Mouse (Mus musculus): ENCODE measurements around the gene Atxn1. TPM values are rescaled to one million over a fixed set of nuclear protein-coding genes. Genes with fewer than 3 reads are reported as not detected.

The Atxn1 gene
- polyA plus RNA-seq, 1 experiment = 23.0 TPM

GRCm38 (mm10) chr13:45964331-45964852 lies 416 bp downstream of the Atxn1 start:
- H3K4me3 ChIP-seq (ENCODE audit: insufficient read depth, low read length) = peak overlapping the region; percentile 97
- peak overlapping the region; percentile 88 for H3K27ac ChIP-seq (ENCODE audit: insufficient read depth, low read depth, low read length)
- peaks cover 20% of the 10 kb centered on the region for H3K4me1 ChIP-seq (ENCODE audit: control insufficient read depth, insufficient read depth, low read length)
- TF ChIP-seq POLR2A (IDR thresholded peaks at IDR 0.05; ENCODE audit: borderline replicate concordance, low read depth, low read length) (no peak), CTCF (IDR thresholded peaks at IDR 0.05; ENCODE audit: low read depth, low read length) (no peak)

- peak overlapping the region; percentile 97 for H3K4me3 ChIP-seq (ENCODE audit: insufficient read depth, low read length)
- peaks cover 20% of the 10 kb centered on the region for H3K4me1 ChIP-seq (ENCODE audit: control insufficient read depth, insufficient read depth, low read length)
- TF ChIP-seq POLR2A (IDR thresholded peaks at IDR 0.05; ENCODE audit: borderline replicate concordance, low read depth, low read length) (no peak), CTCF (IDR thresholded peaks at IDR 0.05; ENCODE audit: low read depth, low read length) (no peak)
- H3K27ac ChIP-seq (ENCODE audit: insufficient read depth, low read depth, low read length) = peak overlapping the region; percentile 88
Observed at GRCm38 (mm10) chr13:45963497-45964330, 1.1 kb downstream of the Atxn1 start.

DNA sequence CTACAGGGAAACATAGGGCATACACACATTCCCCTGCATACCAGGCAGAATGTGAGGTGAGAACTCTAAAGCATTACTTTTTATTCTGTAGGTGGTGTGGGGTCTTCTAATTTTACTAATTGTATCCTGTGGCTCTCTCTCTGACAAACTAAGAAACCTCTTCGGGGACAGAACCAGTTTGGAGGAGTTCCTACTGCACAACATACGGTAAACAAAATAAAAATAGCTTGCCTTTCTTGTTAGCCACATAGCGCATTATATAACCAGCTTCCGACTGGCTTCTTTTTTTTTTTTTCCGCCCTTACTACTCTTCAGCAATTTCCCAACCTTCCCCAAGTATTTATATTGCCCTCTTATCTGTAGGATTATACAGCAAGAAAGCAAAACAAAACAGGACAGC lies 2.0 kb downstream of the Atxn1 start:
- Histone ChIP-seq H3K4me1 (ENCODE audit: control insufficient read depth, insufficient read depth, low read length) (peaks cover 14% of the 10 kb centered on the region), H3K27ac (ENCODE audit: insufficient read depth, low read depth, low read length) (no peak overlapping the region), H3K4me3 (ENCODE audit: insufficient read depth, low read length) (peak overlapping the region; percentile 97)
- TF ChIP-seq POLR2A (IDR thresholded peaks at IDR 0.05; ENCODE audit: borderline replicate concordance, low read depth, low read length) (no peak), CTCF (IDR thresholded peaks at IDR 0.05; ENCODE audit: low read depth, low read length) (no peak)

GRCm38 (mm10) chr13:45961871-45962630 lies 2.8 kb downstream of the Atxn1 start:
- no peak overlapping the region for H3K4me3 ChIP-seq (ENCODE audit: insufficient read depth, low read length)
- peaks cover 11% of the 10 kb centered on the region for H3K4me1 ChIP-seq (ENCODE audit: control insufficient read depth, insufficient read depth, low read length)
- H3K27ac ChIP-seq (ENCODE audit: insufficient read depth, low read depth, low read length) = no peak overlapping the region
- TF ChIP-seq POLR2A (IDR thresholded peaks at IDR 0.05; ENCODE audit: borderline replicate concordance, low read depth, low read length) (no peak), CTCF (IDR thresholded peaks at IDR 0.05; ENCODE audit: low read depth, low read length) (no peak)

- H3K27ac ChIP-seq (ENCODE audit: insufficient read depth, low read depth, low read length) = no peak overlapping the region
- H3K4me3 ChIP-seq (ENCODE audit: insufficient read depth, low read length) = no peak overlapping the region
- no peak for TF ChIP-seq POLR2A (IDR thresholded peaks at IDR 0.05; ENCODE audit: borderline replicate concordance, low read depth, low read length)
- H3K4me1 ChIP-seq (ENCODE audit: control insufficient read depth, insufficient read depth, low read length) = peaks cover 18% of the 10 kb centered on the region
Observed at GRCm38 (mm10) chr13:45960311-45960965, 4.4 kb downstream of the Atxn1 start.

GRCm38 (mm10) chr13:45958306-45958705 lies 6.5 kb downstream of the Atxn1 start:
- no peak for TF ChIP-seq POLR2A (IDR thresholded peaks at IDR 0.05; ENCODE audit: borderline replicate concordance, low read depth, low read length)
- TF ChIP-seq CTCF (IDR thresholded peaks at IDR 0.05; ENCODE audit: low read depth, low read length) = no peak
- H3K4me3 ChIP-seq (ENCODE audit: insufficient read depth, low read length) = no peak overlapping the region
- H3K27ac ChIP-seq (ENCODE audit: insufficient read depth, low read depth, low read length) = no peak overlapping the region
- H3K4me1 ChIP-seq (ENCODE audit: control insufficient read depth, insufficient read depth, low read length) = peaks cover 24% of the 10 kb centered on the region

- no peak overlapping the region for H3K27ac ChIP-seq (ENCODE audit: insufficient read depth, low read depth, low read length)
- no peak overlapping the region for H3K4me3 ChIP-seq (ENCODE audit: insufficient read depth, low read length)
- peaks cover 24% of the 10 kb centered on the region for H3K4me1 ChIP-seq (ENCODE audit: control insufficient read depth, insufficient read depth, low read length)
Observed at GRCm38 (mm10) chr13:45957629-45958028, 7.2 kb downstream of the Atxn1 start.

DNA sequence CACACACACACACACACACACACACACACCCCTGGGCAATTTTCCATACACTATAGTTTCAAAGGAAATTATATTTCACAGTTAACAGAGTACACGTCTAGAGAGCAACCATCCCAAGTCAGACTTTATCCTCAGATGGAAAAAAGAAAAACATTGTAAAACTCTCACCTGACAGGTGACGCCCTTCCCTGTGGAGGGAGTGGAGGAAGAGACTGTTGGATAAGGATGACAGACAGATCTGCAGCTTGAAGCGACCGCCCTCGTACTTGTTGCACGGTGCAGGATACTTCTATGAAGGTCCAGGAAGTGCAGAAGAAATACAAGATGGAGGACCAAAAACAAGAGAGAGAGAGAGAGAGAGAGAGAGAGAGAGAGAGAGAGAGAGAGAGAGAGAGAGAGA lies 8.5 kb downstream of the Atxn1 start:
- Histone ChIP-seq H3K27ac (ENCODE audit: insufficient read depth, low read depth, low read length) (peak overlapping the region; percentile 61; the same call in 1 of the 2 replicates), H3K4me3 (ENCODE audit: insufficient read depth, low read length) (no peak overlapping the region), H3K4me1 (ENCODE audit: control insufficient read depth, insufficient read depth, low read length) (peaks cover 17% of the 10 kb centered on the region)
- no peak for TF ChIP-seq CTCF (IDR thresholded peaks at IDR 0.05; ENCODE audit: low read depth, low read length)
- no peak for TF ChIP-seq POLR2A (IDR thresholded peaks at IDR 0.05; ENCODE audit: borderline replicate concordance, low read depth, low read length)

More at GRCm38 (mm10) chr13:45957629-45958028, 7.2 kb downstream of the Atxn1 start:
- no peak for TF ChIP-seq CTCF (IDR thresholded peaks at IDR 0.05; ENCODE audit: low read depth, low read length)
- TF ChIP-seq POLR2A (IDR thresholded peaks at IDR 0.05; ENCODE audit: borderline replicate concordance, low read depth, low read length) = no peak

DNA sequence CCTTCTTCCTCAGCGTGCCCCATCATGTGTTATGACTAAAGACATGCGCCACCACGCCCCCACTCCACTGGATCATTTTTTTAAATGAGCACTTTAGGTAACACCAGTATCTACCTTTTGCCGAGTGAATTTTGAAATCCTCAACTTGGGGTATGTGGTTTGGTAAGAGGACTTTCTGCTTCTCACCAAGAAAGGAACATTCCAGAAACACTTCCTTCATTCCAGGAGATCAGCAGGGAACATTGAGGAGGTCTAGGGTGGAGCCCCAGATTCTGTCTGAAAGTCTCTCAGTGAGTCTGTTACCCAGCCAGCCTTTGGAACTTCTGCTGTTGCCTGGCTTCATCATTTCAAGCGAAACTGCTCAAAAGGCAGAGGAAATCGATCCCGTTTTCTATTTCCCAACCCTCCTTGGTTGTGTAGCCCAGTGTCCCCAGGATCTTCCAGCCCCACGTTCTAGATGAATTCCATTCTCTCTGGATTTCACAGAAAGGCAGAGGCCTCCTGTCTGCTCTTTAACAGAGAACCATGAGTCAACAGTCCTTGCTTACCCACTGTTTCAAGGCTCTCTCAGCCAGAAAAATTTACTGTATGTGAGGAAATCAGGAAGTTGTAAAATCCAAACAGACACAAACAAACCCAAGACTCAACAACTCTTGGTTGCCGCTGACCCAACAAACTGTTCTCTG lies 9.3 kb downstream of the Atxn1 start:
- peak overlapping the region; percentile 61 for H3K27ac ChIP-seq (ENCODE audit: insufficient read depth, low read depth, low read length)
- TF ChIP-seq CTCF (IDR thresholded peaks at IDR 0.05; ENCODE audit: low read depth, low read length) (no peak), POLR2A (IDR thresholded peaks at IDR 0.05; ENCODE audit: borderline replicate concordance, low read depth, low read length) (no peak)

More for the DNA sequence above, 9.3 kb downstream of the Atxn1 start:
- H3K4me1 ChIP-seq (ENCODE audit: control insufficient read depth, insufficient read depth, low read length) = peaks cover 23% of the 10 kb centered on the region
- H3K4me3 ChIP-seq (ENCODE audit: insufficient read depth, low read length) = no peak overlapping the region
